Mouse (Mus musculus): ENCODE results near the gene Pde7b.

The Pde7b gene

GRCm38 (mm10) chr10:20722651-20723520 is 2.0 kb downstream of the Pde7b start:
- DNase-seq (ENCODE audit: low read depth, low spot score): no peak

DNA sequence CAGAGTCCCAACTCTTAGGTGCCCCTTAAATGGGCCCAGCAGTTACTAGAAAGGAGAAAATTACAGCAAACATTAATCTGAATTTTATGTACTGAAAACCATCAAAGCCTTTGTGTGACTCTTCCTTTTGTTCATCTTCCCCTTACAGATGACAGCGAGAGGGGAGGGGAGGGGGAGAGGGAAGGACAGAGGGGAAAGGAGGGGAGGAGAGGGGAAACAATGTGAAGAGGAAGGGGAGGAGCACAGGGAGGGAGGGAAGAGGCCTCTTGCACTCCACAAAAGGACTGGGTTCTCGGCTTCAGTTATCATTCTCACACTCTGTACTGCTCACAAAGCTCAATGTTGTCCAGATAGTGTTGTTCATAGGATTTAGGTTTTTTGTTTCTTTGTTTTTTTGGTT is 5.7 kb downstream of the Pde7b start:
- DNase-seq (ENCODE audit: low read depth, low spot score): no peak

GRCm38 (mm10) chr10:20700633-20701032 is 24.2 kb downstream of the Pde7b start:
- no peak for DNase-seq (ENCODE audit: low read depth, low spot score)

- DNase-seq (ENCODE audit: low read depth, low spot score): no peak
Observed at GRCm38 (mm10) chr10:20699874-20700273, 25.0 kb downstream of the Pde7b start.

DNA sequence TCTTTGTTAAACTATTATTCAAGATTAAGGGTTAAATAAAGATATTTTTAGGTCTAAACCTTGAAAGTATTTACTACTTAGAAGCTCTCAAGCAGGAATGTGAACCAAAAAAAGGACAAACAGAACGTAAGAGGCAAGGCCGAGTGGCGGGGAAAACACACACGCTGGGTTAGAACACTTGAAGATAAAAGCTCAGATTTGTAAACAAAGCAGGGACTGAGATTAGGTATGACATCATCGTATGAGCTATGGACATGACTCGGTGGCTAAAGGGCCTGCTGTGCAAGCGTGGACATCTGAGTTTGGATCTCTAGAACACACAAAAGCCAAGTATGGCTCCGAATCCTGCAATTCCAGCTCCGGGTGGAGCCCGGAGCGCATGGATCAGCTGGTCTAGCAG is 29.2 kb downstream of the Pde7b start:
- DNase-seq (ENCODE audit: low read depth, low spot score): no peak

DNA sequence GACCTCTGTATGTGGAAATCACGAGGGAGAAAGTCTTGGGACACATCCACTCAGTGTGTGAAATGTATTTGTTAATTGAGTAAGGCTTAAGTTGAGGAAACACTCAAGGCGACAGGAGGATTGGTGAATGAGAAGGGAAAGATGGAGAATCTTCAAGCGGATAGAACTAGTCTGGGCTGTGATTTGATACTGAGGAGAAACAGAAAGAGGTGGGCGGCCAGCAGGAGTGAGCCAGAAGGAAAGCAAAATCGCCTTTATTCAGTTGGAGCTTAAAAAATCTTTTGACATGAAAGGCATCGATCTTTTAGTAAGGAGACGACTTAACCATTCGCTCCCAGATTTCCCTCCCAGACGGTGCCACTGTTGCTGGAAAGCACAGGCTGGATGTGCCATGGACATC is 34.9 kb downstream of the Pde7b start:
- no peak for DNase-seq (ENCODE audit: low read depth, low spot score)

DNA sequence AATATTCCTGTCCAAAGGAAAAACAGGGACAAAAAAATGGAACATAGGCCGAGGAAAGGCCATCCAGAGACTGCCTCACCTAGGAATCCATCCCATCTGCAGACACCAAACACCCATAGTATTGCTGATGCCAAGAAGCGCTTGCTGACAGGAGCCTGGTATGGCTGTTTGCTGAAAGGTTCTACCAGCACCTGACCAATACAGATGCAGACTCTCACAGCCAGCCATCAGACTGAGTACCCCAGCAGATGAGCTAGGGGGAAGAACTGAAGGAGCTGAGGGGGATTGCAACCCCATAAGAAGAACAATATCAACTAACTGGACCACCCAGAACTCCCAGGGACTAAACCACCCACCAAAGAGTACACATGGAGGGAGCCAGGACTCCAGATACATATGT is 40.7 kb downstream of the Pde7b start:
- no peak for DNase-seq (ENCODE audit: low read depth, low spot score)

GRCm38 (mm10) chr10:20680986-20681385 is 43.9 kb downstream of the Pde7b start:
- no peak for DNase-seq (ENCODE audit: low read depth, low spot score)

- no peak for DNase-seq (ENCODE audit: low read depth, low spot score)
Observed at GRCm38 (mm10) chr10:20675321-20675720, 49.6 kb downstream of the Pde7b start.

DNA sequence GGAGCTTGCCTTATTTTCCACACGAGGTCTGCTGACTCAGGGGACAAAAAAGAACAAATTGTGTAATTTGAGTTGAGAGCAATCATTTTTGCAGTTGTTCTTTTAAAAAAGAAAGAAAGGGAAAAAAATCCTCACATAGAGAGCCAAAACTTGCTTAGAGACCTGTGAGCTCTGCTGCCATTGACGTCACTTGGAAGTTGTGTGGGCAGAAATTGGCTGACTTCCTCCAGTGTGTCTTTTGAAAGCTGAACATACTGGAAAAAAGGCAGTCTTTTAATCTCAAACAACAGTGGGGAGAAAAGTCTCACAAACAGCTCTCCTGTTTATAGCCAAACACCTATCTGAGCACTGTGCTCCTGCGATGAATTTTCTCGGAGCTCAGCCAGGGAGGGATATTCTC is 51.1 kb downstream of the Pde7b start:
- DNase-seq (ENCODE audit: low read depth, low spot score): no peak

DNA sequence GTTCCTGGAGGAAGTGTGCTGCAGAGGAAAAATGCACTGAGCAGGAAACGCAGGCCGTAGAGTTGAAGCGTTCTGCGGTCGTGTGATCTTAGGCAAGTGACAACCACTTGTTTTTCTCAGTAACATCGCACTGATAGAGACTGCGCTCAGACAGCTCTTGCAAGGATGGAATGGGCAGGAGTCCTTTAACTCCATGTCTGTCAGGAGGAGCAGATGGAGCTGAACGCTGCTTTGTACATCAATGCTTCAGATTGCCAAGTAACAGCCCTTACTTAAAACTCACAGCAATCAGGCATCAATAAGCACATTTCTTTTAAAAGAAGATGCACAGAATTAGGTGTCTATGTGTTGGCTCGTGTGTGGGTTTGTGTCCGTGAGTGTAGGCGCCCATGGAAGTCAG is 52.3 kb downstream of the Pde7b start:
- no peak for DNase-seq (ENCODE audit: low read depth, low spot score)

- DNase-seq (ENCODE audit: low read depth, low spot score): no peak
Observed at GRCm38 (mm10) chr10:20671621-20672020, 53.3 kb downstream of the Pde7b start.

DNA sequence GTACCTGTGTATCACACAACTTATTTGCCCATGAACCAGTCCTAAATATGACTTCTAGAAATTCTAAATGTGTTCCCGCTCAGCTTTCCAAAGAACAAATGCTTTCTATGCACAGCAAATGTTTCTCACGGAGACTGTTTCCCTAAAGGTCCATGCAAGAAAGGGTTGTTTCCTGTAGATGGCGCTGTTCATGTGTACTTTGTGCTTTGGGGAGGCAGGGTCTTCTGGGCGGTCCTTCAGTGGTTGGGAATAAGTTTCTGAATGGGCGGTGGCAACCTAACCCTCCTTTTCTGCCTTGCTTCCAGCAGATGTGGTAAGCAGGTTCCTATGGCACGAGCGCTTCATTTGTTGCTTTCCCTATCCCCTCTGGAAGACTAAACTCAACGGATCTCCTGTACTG is 54.3 kb downstream of the Pde7b start:
- DNase-seq (ENCODE audit: low read depth, low spot score): no peak

GRCm38 (mm10) chr10:20669467-20669866 is 55.4 kb downstream of the Pde7b start:
- no peak for DNase-seq (ENCODE audit: low read depth, low spot score)

DNA sequence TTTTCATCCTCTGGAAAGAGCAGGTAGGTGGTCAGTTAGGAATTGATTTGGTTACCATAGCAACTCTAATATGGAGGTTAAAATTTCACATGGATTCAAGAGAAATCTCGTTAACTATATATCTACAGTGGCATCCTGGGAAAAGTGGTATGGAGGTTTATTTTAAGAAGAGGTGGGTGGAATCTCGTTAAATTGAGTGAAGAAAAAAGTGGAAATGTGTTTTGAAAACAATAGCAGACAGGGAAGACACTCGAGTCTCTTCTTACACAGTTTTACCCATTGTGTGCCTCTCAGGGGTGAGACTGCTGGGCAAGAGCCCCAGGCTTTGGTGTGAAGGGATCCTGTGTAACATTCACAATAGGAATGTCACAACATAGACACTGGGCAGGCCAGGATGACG is 56.3 kb downstream of the Pde7b start:
- no peak for DNase-seq (ENCODE audit: low read depth, low spot score)

DNA sequence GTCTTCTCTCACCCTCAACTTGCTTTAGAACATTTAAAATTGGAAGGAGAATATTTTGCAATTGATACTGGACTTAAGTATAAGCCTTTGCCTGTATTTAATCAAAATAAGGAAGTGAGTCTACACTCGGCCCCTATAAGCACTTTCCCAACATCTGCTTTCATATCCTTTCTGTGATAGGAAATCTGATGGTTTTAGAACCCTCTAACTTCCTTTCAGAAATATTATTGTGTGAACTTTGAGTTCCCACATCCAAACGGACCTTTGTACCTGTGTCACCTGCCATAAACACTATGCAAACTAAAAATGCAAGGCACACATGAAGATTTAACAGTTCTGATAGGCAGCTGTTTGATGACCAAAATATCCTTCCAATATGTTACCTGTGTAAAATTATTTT is 58.2 kb downstream of the Pde7b start:
- DNase-seq (ENCODE audit: low read depth, low spot score): no peak

GRCm38 (mm10) chr10:20662951-20663350 is 61.9 kb downstream of the Pde7b start:
- DNase-seq (ENCODE audit: low read depth, low spot score): no peak

- no peak for DNase-seq (ENCODE audit: low read depth, low spot score)
Observed at GRCm38 (mm10) chr10:20661684-20662083, 63.2 kb downstream of the Pde7b start.

- DNase-seq (ENCODE audit: low read depth, low spot score): no peak
Observed at GRCm38 (mm10) chr10:20659718-20660117, 65.2 kb downstream of the Pde7b start.

- DNase-seq (ENCODE audit: low read depth, low spot score): no peak
Observed at GRCm38 (mm10) chr10:20659268-20659667, 65.6 kb downstream of the Pde7b start.

GRCm38 (mm10) chr10:20658716-20659115 is 66.2 kb downstream of the Pde7b start:
- no peak for DNase-seq (ENCODE audit: low read depth, low spot score)

GRCm38 (mm10) chr10:20657316-20658081 is 67.4 kb downstream of the Pde7b start:
- DNase-seq (ENCODE audit: low read depth, low spot score): no peak

GRCm38 (mm10) chr10:20654590-20654989 is 70.3 kb downstream of the Pde7b start:
- no peak for DNase-seq (ENCODE audit: low read depth, low spot score)
